Mouse (Mus musculus): ENCODE data around the gene Pcmtd2. TPM values are rescaled to one million over a fixed set of nuclear protein-coding genes. Genes with fewer than 3 reads are reported as not detected.

Gene Pcmtd2
- polyA plus RNA-seq, 1 experiment = 22.4 TPM

- Histone ChIP-seq H3K36me3 (ENCODE audit: control insufficient read depth, insufficient read depth, low read length, poor library complexity, severe bottlenecking) (peaks cover 10% of the 10 kb centered on the region), H3K27ac (ENCODE audit: insufficient read depth, low read length) (no peak overlapping the region), H3K27me3 (ENCODE audit: control insufficient read depth, insufficient read depth, low read length, poor library complexity, severe bottlenecking) (no peaks in the 10 kb centered on the region), H3K9ac (ENCODE audit: low read depth, poor library complexity, severe bottlenecking) (no peak overlapping the region), H3K4me1 (ENCODE audit: control insufficient read depth, insufficient read depth, low read length) (no peaks in the 10 kb centered on the region), H3K4me3 (ENCODE audit: low read depth, low read length) (no peak overlapping the region), H3K9me3 (replicated peaks; ENCODE audit: control insufficient read depth, insufficient read depth, low read length, poor library complexity, severe bottlenecking) (no peaks in the 10 kb centered on the region)
- no peak for TF ChIP-seq POLR2A (IDR thresholded peaks at IDR 0.05; ENCODE audit: insufficient read depth, low read length)
- TF ChIP-seq EP300 (IDR thresholded peaks at IDR 0.05; ENCODE audit: insufficient read depth, low read depth, low read length) = no peak
- no peak for TF ChIP-seq CTCF (IDR thresholded peaks at IDR 0.05; ENCODE audit: low read depth, low read length)
Observed at GRCm38 (mm10) chr2:181871039-181871438, 33.4 kb downstream of the Pcmtd2 start.

DNA sequence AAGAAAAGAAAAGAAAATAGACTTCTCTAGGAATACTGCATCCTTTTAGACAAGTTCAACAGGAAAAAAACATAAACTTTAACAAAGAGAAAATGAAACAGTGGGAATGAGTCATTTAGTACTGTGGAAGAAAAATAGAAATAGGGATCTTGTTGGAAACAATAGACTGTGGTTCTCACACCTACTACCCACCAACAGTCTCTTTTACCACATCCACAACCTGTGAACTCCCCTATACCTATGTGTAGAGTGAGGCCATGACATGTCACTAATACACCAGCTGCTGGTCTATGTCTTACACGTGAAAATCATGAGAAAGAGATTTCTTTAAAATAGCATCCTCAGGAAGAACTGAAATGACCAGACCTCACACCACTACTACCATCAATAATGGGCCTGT is 41.2 kb downstream of the Pcmtd2 start:
- H3K36me3 ChIP-seq (ENCODE audit: control insufficient read depth, insufficient read depth, low read length, poor library complexity, severe bottlenecking) = no peaks in the 10 kb centered on the region; the same call in 1 of the 2 replicates
- TF ChIP-seq POLR2A (IDR thresholded peaks at IDR 0.05; ENCODE audit: insufficient read depth, low read length) (no peak), CTCF (IDR thresholded peaks at IDR 0.05; ENCODE audit: low read depth, low read length) (no peak), EP300 (IDR thresholded peaks at IDR 0.05; ENCODE audit: insufficient read depth, low read depth, low read length) (no peak)
- no peak overlapping the region for H3K4me3 ChIP-seq (ENCODE audit: low read depth, low read length)
- H3K9ac ChIP-seq (ENCODE audit: low read depth, poor library complexity, severe bottlenecking) = no peak overlapping the region
- no peaks in the 10 kb centered on the region for H3K27me3 ChIP-seq (ENCODE audit: control insufficient read depth, insufficient read depth, low read length, poor library complexity, severe bottlenecking)
- no peaks in the 10 kb centered on the region for H3K4me1 ChIP-seq (ENCODE audit: control insufficient read depth, insufficient read depth, low read length)
- no peak overlapping the region for H3K27ac ChIP-seq (ENCODE audit: insufficient read depth, low read length)
- H3K9me3 ChIP-seq (replicated peaks; ENCODE audit: control insufficient read depth, insufficient read depth, low read length, poor library complexity, severe bottlenecking) = no peaks in the 10 kb centered on the region

DNA sequence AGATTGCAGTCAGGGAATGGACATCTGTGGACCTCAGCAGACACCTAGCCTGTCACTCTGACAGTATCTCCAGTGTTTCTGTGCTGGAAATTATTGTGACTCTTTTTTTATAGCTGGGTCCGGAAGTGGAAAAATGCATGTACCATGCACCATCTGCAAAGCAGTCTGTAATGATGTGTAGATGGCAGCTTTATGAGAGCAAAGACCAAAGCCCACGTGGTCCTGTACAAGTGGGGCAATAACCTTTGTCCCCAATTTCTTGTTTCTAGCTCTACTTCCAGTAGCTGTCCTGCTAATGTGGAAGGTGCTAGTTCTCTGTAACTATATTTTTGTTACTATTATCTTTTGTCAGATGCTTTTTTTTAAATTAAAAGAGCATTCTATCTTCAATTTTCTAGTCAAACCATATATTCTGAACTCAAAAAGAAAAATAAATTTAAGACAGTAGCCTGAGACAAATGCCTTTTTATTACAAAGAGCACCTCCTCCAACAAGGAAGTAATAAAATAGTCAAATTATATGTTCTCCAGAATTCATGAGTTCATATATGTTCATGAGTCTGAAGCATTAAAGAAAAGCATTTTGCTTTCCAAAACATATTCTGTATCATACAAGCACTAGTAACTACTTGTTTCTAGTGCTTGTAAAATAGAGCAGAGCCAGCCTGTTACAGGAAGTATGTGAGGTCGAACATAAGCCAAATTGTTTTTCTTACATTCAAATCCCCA is 45.5 kb downstream of the Pcmtd2 start:
- Histone ChIP-seq H3K27ac (ENCODE audit: insufficient read depth, low read length) (no peak overlapping the region), H3K4me1 (ENCODE audit: control insufficient read depth, insufficient read depth, low read length) (no peaks in the 10 kb centered on the region), H3K9ac (ENCODE audit: low read depth, poor library complexity, severe bottlenecking) (no peak overlapping the region), H3K27me3 (ENCODE audit: control insufficient read depth, insufficient read depth, low read length, poor library complexity, severe bottlenecking) (no peaks in the 10 kb centered on the region), H3K4me3 (ENCODE audit: low read depth, low read length) (no peak overlapping the region), H3K9me3 (replicated peaks; ENCODE audit: control insufficient read depth, insufficient read depth, low read length, poor library complexity, severe bottlenecking) (no peaks in the 10 kb centered on the region), H3K36me3 (ENCODE audit: control insufficient read depth, insufficient read depth, low read length, poor library complexity, severe bottlenecking) (no peaks in the 10 kb centered on the region; the same call in 1 of the 2 replicates)
- TF ChIP-seq CTCF (IDR thresholded peaks at IDR 0.05; ENCODE audit: low read depth, low read length) (no peak), EP300 (IDR thresholded peaks at IDR 0.05; ENCODE audit: insufficient read depth, low read depth, low read length) (no peak), POLR2A (IDR thresholded peaks at IDR 0.05; ENCODE audit: insufficient read depth, low read length) (no peak)

Other genes starting within 250 kb of the Pcmtd2 start
- gene Prpf6, start 246.0 kb upstream of the Pcmtd2 start, polyA plus RNA-seq (2011; ENCODE audit: insufficient read depth, insufficient read length, low read depth, missing spikeins) = 80.1 and 80.4 TPM in 2 replicates
- 14.6 and 14.7 TPM in 2 replicates for gene Zfp512b, start 245.1 kb upstream of the Pcmtd2 start, polyA plus RNA-seq (2011; ENCODE audit: insufficient read depth, insufficient read length, low read depth, missing spikeins)
- 12.5 and 14.7 TPM in 2 replicates for gene Samd10, start 238.6 kb upstream of the Pcmtd2 start, polyA plus RNA-seq (2011; ENCODE audit: insufficient read depth, insufficient read length, low read depth, missing spikeins)
- gene Gm29797, start 180.8 kb upstream of the Pcmtd2 start, polyA plus RNA-seq (2011; ENCODE audit: insufficient read depth, insufficient read length, low read depth, missing spikeins) = 1.2 and 1.6 TPM in 2 replicates
- 0.49 and 0.68 TPM in 2 replicates for gene Sox18, start 166.2 kb upstream of the Pcmtd2 start, polyA plus RNA-seq (2011; ENCODE audit: insufficient read depth, insufficient read length, low read depth, missing spikeins)
- gene Tcea2, start 157.5 kb upstream of the Pcmtd2 start, polyA plus RNA-seq (2011; ENCODE audit: insufficient read depth, insufficient read length, low read depth, missing spikeins) = 13.0 and 15.3 TPM in 2 replicates
- gene Rgs19, start 143.9 kb upstream of the Pcmtd2 start, polyA plus RNA-seq (2011; ENCODE audit: insufficient read depth, insufficient read length, low read depth, missing spikeins) = 36.3 and 46.5 TPM in 2 replicates
- gene Lkaaear1, start 139.4 kb upstream of the Pcmtd2 start, polyA plus RNA-seq (2011; ENCODE audit: insufficient read depth, insufficient read length, low read depth, missing spikeins) = not detected in 2 replicates
- 0.78 and 1.2 TPM in 2 replicates for gene Oprl1, start 122.8 kb upstream of the Pcmtd2 start, polyA plus RNA-seq (2011; ENCODE audit: insufficient read depth, insufficient read length, low read depth, missing spikeins)
- gene Myt1, start 74.5 kb upstream of the Pcmtd2 start, polyA plus RNA-seq (2011; ENCODE audit: insufficient read depth, insufficient read length, low read depth, missing spikeins) = 0.13 TPM in 1 of 2 replicates, not detected in the other
- gene Polr3k, start 26.5 kb downstream of the Pcmtd2 start, polyA plus RNA-seq (2011; ENCODE audit: insufficient read depth, insufficient read length, low read depth, missing spikeins) = 14.4 and 18.2 TPM in 2 replicates
- not detected in 2 replicates for gene Gm14496, start 153.3 kb downstream of the Pcmtd2 start, polyA plus RNA-seq (2011; ENCODE audit: insufficient read depth, insufficient read length, low read depth, missing spikeins)

Measured in ES-Bruce4 (cell line).